Mouse (Mus musculus) liver, adult 2 months (tissue): ENCODE measurements around the gene Atp6v1d. TPM values are rescaled to one million over a fixed set of nuclear protein-coding genes. Genes with fewer than 3 reads are reported as not detected.

Experiments used
- DNase-seq: peaks from one replicate; pipeline ENCODE4 v3.0.0-alpha.2; 2011; ENCODE audit warnings: low read depth, low spot score; ENCODE audit errors: extremely low read depth
- H3K27ac ChIP-seq: fragments of 200-500 bp; replicated peaks from 2 replicates; pipeline ENCODE4 v1.5.1; 2012; ENCODE audit warnings: low read depth, mild to moderate bottlenecking, control low read depth, inconsistent platforms, low read length; ENCODE audit not compliant: insufficient read depth
- H3K27me3 ChIP-seq: fragments of 200-500 bp; 2 replicates; pipeline ENCODE4 v1.6.1; 2012; ENCODE audit warnings: mild to moderate bottlenecking, moderate library complexity, low read length, inconsistent platforms; ENCODE audit not compliant: control insufficient read depth, insufficient read depth
- H3K36me3 ChIP-seq: fragments of 200-500 bp; 2 replicates; pipeline ENCODE4 v1.6.1; 2012; ENCODE audit warnings: low read length, inconsistent platforms; ENCODE audit not compliant: control insufficient read depth, insufficient read depth
- H3K4me1 ChIP-seq: fragments of 200-500 bp; 2 replicates; pipeline ENCODE4 v1.6.1; 2011; ENCODE audit warnings: low read length; ENCODE audit not compliant: control insufficient read depth, insufficient read depth
- H3K4me3 ChIP-seq: fragments of 200-500 bp; 2 replicates; pipeline ENCODE4 v1.5.1; 2011; ENCODE audit warnings: low read depth, mild to moderate bottlenecking, control low read depth, low read length, moderate library complexity; ENCODE audit not compliant: insufficient read depth
- H3K79me2 ChIP-seq: fragments of 200-500 bp; 2 replicates; pipeline ENCODE4 v1.6.1; 2012; ENCODE audit warnings: inconsistent platforms, mild to moderate bottlenecking, low read length, moderate library complexity; ENCODE audit not compliant: control insufficient read depth, insufficient read depth
- H3K9ac ChIP-seq: fragments of 200-500 bp; 2 replicates; pipeline ENCODE4 v1.6.1; 2012; ENCODE audit warnings: low read depth, mild to moderate bottlenecking, control low read depth, inconsistent platforms, low read length
- CTCF ChIP-seq: fragments of 200-500 bp; IDR thresholded peaks from 2 replicates; pipeline ENCODE4 v1.5.1; 2011; ENCODE audit warnings: low read depth, low read length, control low read depth
- POLR2A ChIP-seq: fragments of 200-500 bp; IDR thresholded peaks from 2 replicates; pipeline ENCODE4 v1.6.1; 2011; ENCODE audit warnings: low read length, control low read depth; ENCODE audit not compliant: insufficient read depth; ENCODE audit errors: extremely low read depth
- WGBS: fragments of 180-500 bp; shearing (Covaris S2); methylation state at CpG from one replicate; pipeline ENCODE4 v1.1.7; 2018; 5-methylcytosine and 5-hydroxymethylcytosine counted together
- polyA plus RNA-seq: library from polyadenylated mRNA; depleted of rRNA; stranded (reverse); fragments of >200 nt; gene quantifications from 2 replicates; pipeline ENCODE4 v1.2.3, GENCODE M21; 2012; rRNA removed
- total RNA-seq: library from RNA; depleted of rRNA; stranded (reverse); fragments of >200 nt; gene quantifications from 2 replicates; pipeline ENCODE4 v1.2.3, GENCODE M21; 2014; rRNA removed

The Atp6v1d gene
- total RNA-seq (19.1 and 19.8 TPM in 2 replicates), polyA plus RNA-seq (8.4 and 9.3 TPM in 2 replicates)

DNA sequence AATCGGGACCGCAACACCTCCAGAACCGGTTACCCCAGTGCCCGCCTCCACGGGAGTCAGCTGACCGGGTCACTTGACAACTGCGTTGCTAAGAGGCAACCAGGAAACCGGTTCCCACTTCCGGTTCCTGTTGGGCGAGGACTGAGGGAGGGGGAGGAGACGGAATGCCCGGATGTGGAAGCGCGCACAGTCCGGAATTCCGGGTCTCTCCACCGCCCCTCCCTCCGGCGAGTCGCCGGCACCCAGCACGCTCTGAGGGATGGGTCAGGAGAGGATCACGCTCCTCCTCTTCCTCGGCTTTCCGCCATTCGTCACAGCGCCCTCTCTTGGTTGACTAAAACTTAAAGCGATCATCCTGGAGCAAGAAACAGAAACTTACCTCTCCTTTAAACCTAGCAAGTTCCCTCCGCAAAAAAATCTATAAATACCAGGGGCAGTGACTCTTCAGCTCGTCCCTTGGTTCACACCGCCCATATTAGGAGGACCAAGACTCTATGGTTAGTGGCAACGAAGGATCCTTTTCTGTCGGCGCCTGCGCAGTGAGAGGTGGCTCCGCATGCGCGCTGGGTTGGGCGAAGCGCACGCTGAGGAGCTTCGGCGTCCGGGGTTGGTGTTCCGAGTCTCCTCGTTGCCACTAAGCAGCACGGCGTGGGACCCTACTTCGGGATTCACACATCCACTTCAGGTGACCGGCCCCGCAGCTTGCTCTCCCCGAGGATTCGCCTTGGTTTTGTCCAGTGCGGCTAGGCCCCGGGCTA lies at the start of gene Atp6v1d, which contains the start of gene Eif2s1:
Atp6v1d (minus strand) TSS at position 143 of the 758 bp plus-strand sequence.
Eif2s1 (plus strand) TSS at position 324 of the 758 bp plus-strand sequence.
- peaks cover 2% of the 10 kb centered on the region; the same call in 1 of the 2 replicates for H3K4me1 ChIP-seq
- H3K36me3 ChIP-seq: no peaks in the 10 kb centered on the region; the same call in 1 of the 2 replicates
- peak within 1 kb of the TSS; percentile 88 for H3K9ac ChIP-seq
- no peaks in the 10 kb centered on the region for H3K27me3 ChIP-seq
- WGBS: under 1% methylated on average over 55 of the region's 55 CpGs
- peaks cover 26% of the 10 kb centered on the region for H3K79me2 ChIP-seq
- TF ChIP-seq CTCF (peak; percentile 76), POLR2A (peak; percentile 70; the same call in 1 of the 2 replicates)
- peak within 1 kb of the TSS; percentile 91 for H3K4me3 ChIP-seq
- H3K27ac ChIP-seq: peak within 1 kb of the TSS; percentile 77
- peak; percentile 96 for DNase-seq

DNA sequence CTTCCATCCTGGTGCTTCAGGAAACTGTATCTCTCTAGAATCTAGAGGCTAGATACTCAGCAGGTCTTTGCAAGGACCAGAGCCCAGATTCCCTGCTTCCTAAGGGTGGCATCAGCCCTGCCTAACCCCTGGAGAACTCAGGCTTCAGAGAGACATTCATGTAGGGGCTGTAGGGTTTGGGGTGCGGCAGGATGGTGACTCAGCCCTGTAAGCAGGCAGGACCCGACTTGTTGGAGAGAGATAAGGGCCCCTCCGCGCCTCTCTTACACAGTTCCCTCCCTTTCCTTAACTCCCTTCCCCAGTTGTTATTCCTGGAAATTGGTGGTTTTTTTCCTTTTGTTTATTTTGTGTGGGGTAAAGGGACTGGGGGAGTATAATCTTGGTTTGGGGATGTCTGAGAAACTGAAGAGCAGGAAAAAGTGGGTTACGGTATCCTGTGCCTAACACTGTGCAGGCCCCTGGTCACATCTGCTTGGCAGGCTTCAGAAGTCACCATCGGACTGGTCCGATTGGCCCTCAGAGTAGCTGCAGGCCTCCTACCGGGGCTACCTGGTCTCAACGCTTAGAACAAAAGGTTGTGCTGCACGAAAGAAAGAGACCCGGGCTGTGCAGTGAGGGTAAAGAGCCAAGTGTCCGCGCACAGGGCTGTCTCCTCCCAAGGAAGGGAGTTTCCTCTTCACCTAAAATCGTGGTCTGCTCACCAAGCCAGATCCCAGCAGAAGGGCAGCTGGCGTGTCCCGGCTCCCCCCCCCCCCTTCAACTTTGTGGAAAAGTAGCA lies 49.4 kb upstream of the Atp6v1d start:
- Histone ChIP-seq H3K36me3 (no peaks in the 10 kb centered on the region), H3K27me3 (peaks cover 5% of the 10 kb centered on the region; the same call in 1 of the 2 replicates), H3K4me1 (0 out of 2 replicates have a peak, but pooled peaks cover 2% of the 10 kb centered on the region), H3K9ac (no peak overlapping the region), H3K79me2 (no peaks in the 10 kb centered on the region), H3K27ac (no peak overlapping the region), H3K4me3 (no peak overlapping the region)
- WGBS: 23% methylated on average over 16 of the region's 16 CpGs
- no peak for DNase-seq
- TF ChIP-seq CTCF (no peak), POLR2A (no peak)

DNA sequence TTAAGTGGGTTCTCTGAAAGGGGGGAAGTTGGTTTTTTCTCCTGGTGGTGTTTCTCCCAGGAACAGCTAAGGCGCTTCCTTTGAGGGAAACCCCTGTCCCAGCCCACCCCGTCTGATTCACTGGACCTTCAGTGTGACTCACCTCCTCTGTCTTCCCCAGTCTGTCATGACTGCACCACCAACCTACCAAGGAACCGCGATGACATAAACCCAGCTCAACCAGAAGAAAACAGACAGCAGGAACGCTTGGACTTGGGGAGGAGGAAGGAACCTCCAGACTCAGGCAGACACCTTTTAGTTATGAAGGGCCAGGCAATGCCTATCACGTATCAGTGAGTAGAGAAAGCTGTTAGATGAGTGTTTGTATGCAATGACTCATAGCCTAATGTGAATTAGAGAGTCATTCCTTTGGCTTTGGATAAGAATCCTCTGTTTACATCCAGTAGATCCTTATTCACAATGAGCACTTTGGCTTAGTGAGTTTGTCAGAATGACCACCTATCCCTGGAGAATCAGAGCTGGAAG lies 46.7 kb upstream of the Atp6v1d start:
- Histone ChIP-seq H3K27me3 (peaks cover 5% of the 10 kb centered on the region; the same call in 1 of the 2 replicates), H3K36me3 (no peaks in the 10 kb centered on the region), H3K79me2 (no peaks in the 10 kb centered on the region), H3K9ac (no peak overlapping the region), H3K4me1 (0 out of 2 replicates have a peak, but pooled peaks cover 2% of the 10 kb centered on the region), H3K4me3 (no peak overlapping the region), H3K27ac (no peak overlapping the region)
- WGBS: 85% methylated on average over 6 of the region's 6 CpGs
- TF ChIP-seq POLR2A (no peak), CTCF (no peak)
- no peak for DNase-seq

DNA sequence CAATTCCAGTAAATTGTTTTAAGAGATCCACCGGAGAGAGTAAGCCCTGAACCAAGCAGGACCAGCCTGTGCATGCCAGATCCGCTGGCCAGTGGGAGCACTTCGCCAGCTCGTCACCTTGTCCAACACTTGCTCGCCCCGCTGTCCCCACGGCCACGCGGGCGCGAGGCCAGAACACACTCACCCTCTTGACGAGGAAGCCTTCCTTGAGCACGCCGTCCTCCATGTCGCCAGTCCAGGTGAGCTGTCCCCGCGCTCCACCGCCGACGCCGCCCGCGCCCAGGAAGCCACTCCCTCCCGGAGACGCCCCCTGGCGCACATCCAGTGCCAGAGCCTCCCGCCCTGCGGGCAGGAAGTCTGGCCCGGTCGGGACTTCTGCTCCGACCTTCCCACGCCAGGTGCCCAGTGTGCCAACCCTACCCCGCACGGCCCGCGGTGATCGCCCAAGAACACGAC lies 45.3 kb upstream of the Atp6v1d start, which contains the start of gene Plek2:
Plek2 (minus strand) TSS at position 258 of the 456 bp plus-strand sequence.
- Histone ChIP-seq H3K36me3 (no peaks in the 10 kb centered on the region), H3K27ac (no peak within 1 kb of the TSS), H3K79me2 (no peaks in the 10 kb centered on the region), H3K4me3 (peak within 1 kb of the TSS; percentile 56), H3K4me1 (0 out of 2 replicates have a peak, but pooled peaks cover 2% of the 10 kb centered on the region), H3K27me3 (peaks cover 5% of the 10 kb centered on the region; the same call in 1 of the 2 replicates), H3K9ac (peak within 1 kb of the TSS; percentile 52)
- TF ChIP-seq CTCF (0 out of 2 replicates have a peak, but pooled peaks have one; percentile 14), POLR2A (no peak)
- DNase-seq: peak; percentile 54
- WGBS: 2% methylated on average over 38 of the region's 38 CpGs

DNA sequence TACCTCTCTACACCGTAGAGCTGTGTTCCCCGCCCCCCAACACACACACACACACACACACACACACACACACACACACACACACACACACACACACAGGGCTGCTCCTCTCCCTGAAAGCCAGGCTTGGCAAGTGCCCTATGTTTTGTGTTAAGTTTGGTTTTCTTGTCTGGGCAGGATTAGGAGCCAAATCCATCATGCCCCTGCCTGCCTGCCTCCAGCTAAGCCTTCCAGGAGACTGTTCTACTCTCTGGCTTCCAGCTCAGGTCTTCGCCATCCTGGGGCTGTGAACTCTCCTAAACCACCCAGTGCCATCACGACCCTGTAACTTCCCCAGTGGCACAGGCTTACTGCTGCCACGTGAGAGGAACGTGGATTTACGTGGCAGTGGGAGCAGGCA lies 43.1 kb upstream of the Atp6v1d start:
- H3K27ac ChIP-seq: no peak overlapping the region
- H3K36me3 ChIP-seq: no peaks in the 10 kb centered on the region
- DNase-seq: no peak
- peaks cover 4% of the 10 kb centered on the region; the same call in 1 of the 2 replicates for H3K27me3 ChIP-seq
- 88% methylated on average over 6 of the region's 7 CpGs for WGBS
- H3K4me3 ChIP-seq: no peak overlapping the region
- no peak overlapping the region for H3K9ac ChIP-seq
- 0 out of 2 replicates have a peak, but pooled peaks cover 2% of the 10 kb centered on the region for H3K4me1 ChIP-seq
- H3K79me2 ChIP-seq: no peaks in the 10 kb centered on the region
- no peak for TF ChIP-seq POLR2A
- no peak for TF ChIP-seq CTCF
